Mouse (Mus musculus): ENCODE measurements around the gene Hjurp.

DNA sequence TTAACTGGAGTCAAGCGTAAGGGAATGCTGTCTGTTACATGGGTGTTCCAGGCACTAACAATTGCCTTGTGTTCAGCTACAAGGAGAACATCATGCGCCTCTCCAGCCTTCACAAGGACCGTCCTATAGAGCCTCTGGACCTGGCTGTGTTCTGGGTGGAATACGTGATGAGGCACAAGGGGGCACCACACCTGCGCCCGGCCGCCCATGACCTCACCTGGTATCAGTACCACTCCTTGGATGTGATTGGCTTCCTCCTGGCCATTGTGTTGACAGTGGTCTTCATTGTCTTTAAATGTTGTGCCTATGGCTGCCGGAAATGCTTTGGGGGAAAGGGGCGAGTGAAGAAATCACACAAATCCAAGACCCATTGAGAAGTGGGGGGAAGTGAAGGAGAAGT is 59.4 kb downstream of the Hjurp start:
- TF ChIP-seq POLR2A (IDR thresholded peaks at IDR 0.05; ENCODE audit: low read depth, low read length) (no peak), CTCF (conservative IDR thresholded peaks at IDR 0.05; ENCODE audit: insufficient read depth, insufficient read length, low read depth, low read length) (no peak)

Measured in kidney, adult 2 months (tissue).